Mouse (Mus musculus): ENCODE data around the gene Zfhx3. TPM values are rescaled to one million over a fixed set of nuclear protein-coding genes. Genes with fewer than 3 reads are reported as not detected.

The Zfhx3 gene
- polyA plus RNA-seq, 1 experiment, result 4.7 TPM

DNA sequence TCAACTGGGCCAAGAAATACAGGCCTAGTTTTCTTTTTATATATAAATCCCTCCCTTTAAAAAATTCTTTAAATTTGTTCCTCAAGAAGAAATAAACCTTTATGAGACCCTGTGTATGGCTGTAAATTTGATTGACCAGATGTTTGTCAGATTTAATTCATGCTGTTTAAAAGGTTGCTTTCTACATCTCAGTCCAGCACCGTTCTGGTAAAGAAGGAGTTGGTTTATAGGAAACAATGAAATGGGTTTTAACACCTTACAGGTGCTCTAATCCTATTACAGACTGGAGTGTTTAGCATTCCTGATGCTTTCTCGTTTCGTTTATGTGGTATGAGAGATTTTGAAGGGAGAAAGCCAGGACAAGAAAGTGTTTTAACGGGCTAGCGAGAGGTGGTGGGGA lies 147.2 kb downstream of the Zfhx3 start:
- DNase-seq (ENCODE audit: low spot score), result no peak

DNA sequence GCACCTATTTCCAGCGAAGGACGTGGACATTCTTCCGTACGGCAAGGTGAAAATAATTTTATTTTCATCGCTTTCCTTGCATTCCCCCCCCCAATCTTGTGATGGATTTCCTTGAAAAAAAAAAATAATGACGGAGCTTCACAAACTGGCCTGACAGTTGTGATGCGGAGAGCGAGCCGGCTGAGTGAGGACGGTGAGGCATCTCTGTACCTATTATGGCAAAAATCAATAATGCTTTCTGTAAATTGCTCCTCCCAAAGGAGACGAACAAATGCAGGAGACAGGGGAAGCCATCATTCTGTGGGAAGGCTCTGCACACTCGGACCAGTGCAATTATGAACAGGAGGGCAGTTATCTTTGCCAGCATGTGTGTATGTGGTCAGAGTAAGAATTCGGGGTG lies 156.2 kb downstream of the Zfhx3 start:
- DNase-seq (ENCODE audit: low spot score), result no peak

- DNase-seq (ENCODE audit: low spot score), result no peak
These were observed 158.7 kb downstream of the Zfhx3 start for GRCm38 (mm10) chr8:108101131-108101530.

- DNase-seq (ENCODE audit: low spot score), result no peak
These were observed 159.8 kb downstream of the Zfhx3 start for GRCm38 (mm10) chr8:108101978-108102865.

GRCm38 (mm10) chr8:108104471-108105098 lies 162.1 kb downstream of the Zfhx3 start:
- DNase-seq (ENCODE audit: low spot score), result no peak

GRCm38 (mm10) chr8:108125053-108125452 lies 182.6 kb downstream of the Zfhx3 start:
- no peak for DNase-seq (ENCODE audit: low spot score)

DNA sequence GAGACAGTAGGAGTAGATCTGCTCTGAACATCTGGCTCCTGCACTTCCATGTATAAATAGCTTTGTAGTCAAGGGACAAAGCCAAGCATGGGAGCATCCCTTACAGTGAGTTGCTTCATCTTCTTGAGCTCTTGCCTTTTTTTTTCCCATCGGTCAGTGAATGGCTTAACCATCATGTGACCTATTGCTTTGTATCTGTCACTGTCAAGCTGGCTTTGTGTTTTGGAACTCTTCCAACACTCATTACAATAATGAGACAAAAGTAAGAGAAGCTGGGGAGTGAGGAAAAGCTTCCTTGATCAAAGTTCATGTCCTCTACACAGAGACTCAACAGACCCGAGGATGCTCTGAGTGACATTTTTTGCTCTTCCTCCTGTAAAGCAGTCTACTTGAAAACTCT lies 183.0 kb downstream of the Zfhx3 start:
- DNase-seq (ENCODE audit: low spot score), result no peak

- DNase-seq (ENCODE audit: low spot score), result no peak
These were observed 204.1 kb downstream of the Zfhx3 start for GRCm38 (mm10) chr8:108146536-108146935.

DNA sequence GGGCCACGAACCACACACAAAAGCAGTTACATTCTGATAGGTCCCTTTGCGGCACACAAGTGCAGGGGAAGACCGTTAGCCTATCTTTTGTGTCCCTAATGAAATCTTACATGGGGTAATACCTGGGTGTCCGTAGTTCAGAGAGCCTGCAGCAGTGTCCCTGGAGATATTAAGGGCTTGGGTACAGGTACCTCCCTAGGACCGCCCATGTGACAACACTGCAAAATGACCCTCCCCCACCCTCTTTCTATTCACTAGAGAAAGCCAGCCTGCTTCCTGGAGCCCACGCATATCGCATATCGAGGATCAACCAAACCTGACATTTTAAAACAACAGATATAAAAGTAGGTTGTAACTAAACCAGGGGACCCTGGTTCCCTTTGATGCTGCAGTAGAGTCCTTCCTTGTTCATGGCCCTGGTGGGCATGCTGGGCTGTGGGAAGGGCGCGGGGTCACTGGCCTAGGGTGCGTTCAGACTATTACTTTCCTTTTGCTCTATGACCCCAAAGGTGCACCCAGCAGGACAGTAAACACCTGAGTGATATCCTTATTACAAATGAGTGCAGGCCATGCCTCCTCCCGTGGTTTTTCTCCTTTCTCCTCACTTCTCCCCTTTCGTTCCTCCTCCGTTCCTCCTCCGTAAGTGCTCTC lies 206.3 kb downstream of the Zfhx3 start:
- no peak for DNase-seq (ENCODE audit: low spot score)

GRCm38 (mm10) chr8:108170804-108171203 lies 228.4 kb downstream of the Zfhx3 start:
- no peak for DNase-seq (ENCODE audit: low spot score)

- DNase-seq (ENCODE audit: low spot score), result no peak
These were observed 240.9 kb downstream of the Zfhx3 start for GRCm38 (mm10) chr8:108183296-108183695.

GRCm38 (mm10) chr8:108183948-108184347 lies 241.5 kb downstream of the Zfhx3 start:
- DNase-seq (ENCODE audit: low spot score), result no peak

DNA sequence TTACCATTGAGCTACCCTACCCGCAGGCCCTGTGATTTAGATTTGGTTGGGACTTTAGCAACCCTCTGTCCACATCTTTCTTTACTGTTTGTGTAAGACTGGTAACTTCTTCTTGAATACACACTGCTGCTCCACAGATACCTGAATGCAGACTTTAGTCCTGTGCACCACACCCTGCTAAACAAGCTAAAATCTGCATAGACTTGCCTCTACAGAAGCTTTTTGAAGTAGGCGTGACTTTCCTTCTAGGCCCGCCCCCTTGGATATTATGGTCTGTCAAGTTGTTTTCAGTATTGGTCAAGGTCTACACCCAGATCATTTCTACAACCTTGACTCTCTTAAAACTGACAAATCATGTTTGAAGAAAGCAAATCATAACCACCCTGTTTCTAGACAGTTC lies 243.8 kb downstream of the Zfhx3 start:
- no peak for DNase-seq (ENCODE audit: low spot score)

GRCm38 (mm10) chr8:108188044-108188443 lies 245.6 kb downstream of the Zfhx3 start:
- no peak for DNase-seq (ENCODE audit: low spot score)

- DNase-seq (ENCODE audit: low spot score), result no peak
These were observed 252.1 kb downstream of the Zfhx3 start for GRCm38 (mm10) chr8:108194571-108194970.

DNA sequence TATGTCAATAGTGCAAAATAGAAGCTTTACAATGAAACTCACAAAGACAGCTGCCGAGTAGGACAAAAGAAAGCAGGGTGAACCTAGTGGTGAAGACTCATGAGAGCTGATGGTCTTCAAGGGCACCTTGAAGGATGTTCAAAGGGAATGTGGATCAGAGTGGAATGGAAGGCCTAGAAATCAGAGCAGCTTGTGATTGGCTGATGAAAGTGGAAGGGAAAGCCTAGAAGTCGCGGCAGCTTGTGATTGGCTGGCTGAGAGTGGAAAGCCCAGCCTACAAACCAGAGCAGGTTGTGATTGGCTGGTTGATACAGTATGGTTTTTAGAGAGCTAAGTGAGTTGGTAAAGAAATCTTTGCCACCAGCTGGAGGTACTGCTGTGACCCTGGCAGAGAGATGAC lies 272.6 kb downstream of the Zfhx3 start:
- no peak for DNase-seq (ENCODE audit: low spot score)

DNA sequence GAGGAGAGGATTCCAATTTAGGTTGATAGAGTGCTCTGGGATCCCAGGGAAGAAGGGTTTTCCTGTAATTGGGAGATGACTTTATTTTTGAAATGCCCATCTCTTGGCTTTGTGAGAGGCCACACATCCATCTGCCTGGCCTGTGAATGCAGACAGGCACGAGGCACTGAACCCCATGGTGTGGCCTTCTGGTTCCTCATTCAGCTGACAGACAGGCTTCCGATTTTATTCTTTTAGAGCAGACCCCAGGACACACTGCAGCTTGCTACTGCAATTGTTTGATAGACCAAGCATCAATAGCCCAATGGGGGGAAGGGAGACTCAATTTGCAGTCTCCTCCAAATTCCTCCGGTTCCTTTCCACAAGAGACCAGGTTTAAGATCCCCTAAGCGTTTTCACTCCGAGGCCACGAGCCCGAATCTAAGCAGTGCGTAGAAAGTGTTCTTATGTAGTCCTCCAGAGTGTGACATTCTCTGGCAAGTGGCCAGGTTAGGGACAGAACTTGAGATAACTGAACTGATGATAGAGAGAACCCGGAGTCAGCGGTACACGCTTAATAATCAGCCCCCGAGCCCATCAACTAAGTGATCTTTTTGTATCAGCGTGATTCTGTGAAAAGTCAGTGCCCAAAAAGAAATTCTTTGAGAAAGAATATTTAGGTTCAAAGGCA lies 275.9 kb downstream of the Zfhx3 start:
- DNase-seq (ENCODE audit: low spot score), result no peak

DNA sequence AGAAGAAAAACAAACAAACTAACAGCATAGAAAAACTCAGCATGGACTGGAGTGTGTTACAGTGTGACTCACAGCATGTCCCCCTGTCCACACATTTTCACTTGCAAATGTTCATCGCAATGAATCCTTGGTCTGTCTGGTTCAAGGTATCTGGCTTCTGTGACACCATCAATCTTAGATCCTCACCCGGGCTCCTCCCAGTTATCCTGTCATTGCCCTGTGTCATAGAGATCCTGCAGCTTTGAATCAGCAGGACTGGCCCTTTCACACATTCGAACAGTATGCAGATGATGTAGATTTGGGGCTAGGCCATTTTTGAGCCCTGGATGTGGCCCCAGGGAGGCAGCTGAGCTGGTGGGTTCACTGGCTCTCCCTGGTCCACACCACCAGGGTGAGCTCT lies 278.1 kb downstream of the Zfhx3 start:
- no peak for DNase-seq (ENCODE audit: low spot score)

DNA sequence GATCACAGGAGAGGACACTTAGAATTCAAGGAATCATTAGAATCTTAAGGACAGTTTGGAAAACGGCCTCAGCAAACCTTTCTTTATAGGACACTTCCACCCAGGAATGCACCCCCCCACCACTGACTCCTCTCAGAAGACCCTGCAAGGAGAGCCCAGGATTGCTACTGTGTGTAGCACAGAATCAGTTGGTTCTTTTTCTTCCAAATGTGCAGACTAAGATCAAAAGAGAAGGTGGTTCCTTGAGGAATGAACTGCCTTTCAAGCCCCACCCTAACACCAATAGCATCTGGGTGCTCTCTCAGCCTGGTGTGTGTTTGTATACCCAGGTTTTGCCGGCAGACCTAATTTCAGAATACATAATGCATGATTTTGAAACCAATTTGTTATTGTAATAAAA lies 279.6 kb downstream of the Zfhx3 start:
- no peak for DNase-seq (ENCODE audit: low spot score)

DNA sequence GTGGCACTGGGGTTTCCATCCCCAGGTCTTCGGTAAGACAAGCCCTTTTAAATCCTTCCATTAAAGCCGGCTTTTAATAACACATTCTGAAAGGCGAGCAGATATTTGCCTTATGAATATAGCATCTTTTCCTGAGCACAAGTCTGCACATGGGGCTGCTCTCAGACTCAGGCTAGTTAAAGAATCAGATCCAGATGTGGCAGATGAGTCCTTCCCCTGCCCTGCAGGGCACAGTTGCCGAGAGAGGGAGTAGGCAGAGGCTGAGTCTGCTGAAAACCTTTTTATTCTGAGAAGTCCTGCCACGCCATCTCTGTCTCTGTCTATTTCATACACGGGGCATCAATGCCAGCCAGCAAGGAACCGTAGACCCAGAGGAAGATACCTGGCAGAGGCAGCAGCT lies 289.9 kb downstream of the Zfhx3 start:
- DNase-seq (ENCODE audit: low spot score), result no peak

DNA sequence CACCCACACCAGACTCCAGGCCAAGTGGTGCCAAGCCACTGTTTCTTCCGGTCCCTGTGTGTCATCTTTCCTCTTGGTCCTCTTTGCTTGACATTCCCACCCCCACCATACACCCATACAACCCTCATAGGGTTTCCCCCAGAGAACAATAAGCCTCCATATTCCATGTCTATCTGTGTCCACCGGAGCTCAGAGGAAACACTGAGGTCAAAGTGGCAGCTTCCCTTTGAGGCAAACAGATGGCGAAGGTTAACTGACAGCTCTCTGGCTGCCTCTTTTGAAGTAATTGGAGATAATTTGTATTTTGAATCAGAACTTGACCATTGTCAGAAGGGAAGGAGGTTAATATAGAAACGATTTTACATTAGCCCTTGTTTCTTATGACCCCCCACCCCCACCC lies 292.0 kb downstream of the Zfhx3 start:
- DNase-seq (ENCODE audit: low spot score), result no peak

GRCm38 (mm10) chr8:108236715-108237114 lies 294.3 kb downstream of the Zfhx3 start:
- DNase-seq (ENCODE audit: low spot score), result no peak

All from urinary bladder, adult 2 months (tissue).